Mouse (Mus musculus) spleen, postnatal 36 days (tissue): ENCODE results near the gene Tacc3.

Experiments used
- DNase-seq, 2 experiments: peaks; one replicate each; pipeline ENCODE4 v3.0.0; 2022; ENCODE audit warnings: low spot score in 2 of 2, mixed read lengths in 1 of 2

Gene Tacc3

GRCm38 (mm10) chr5:33657787-33658663, at the start of gene Tacc3, which contains the start of gene Tmem129:
Gene Tacc3, plus strand, starts transcription at chr5:33658128.
Gene Tmem129, minus strand, starts transcription at chr5:33658416.
- peak; percentile 99 for DNase-seq

GRCm38 (mm10) chr5:33609226-33609625, 48.7 kb upstream of the Tacc3 start:
- DNase-seq = no peak

GRCm38 (mm10) chr5:33611795-33612194, 46.1 kb upstream of the Tacc3 start:
- DNase-seq = no peak

GRCm38 (mm10) chr5:33614391-33614790, 43.5 kb upstream of the Tacc3 start:
- no peak for DNase-seq

- no peak for DNase-seq
Observed at GRCm38 (mm10) chr5:33622671-33623070, 35.3 kb upstream of the Tacc3 start.

GRCm38 (mm10) chr5:33623766-33624165, 34.2 kb upstream of the Tacc3 start:
- no peak for DNase-seq

- no peak for DNase-seq
Observed at GRCm38 (mm10) chr5:33627968-33628367, 30.0 kb upstream of the Tacc3 start.

GRCm38 (mm10) chr5:33628820-33629300, 29.1 kb upstream of the Tacc3 start:
- peak in 1 of 2 experiments; percentile 57 for DNase-seq

- DNase-seq = peak; percentile 100
Observed at GRCm38 (mm10) chr5:33629301-33629987, 28.5 kb upstream of the Tacc3 start, which contains the start of the genes Fam53a and Gm9903. Gene Fam53a, minus strand, starts transcription at chr5:33629635. Gene Gm9903, plus strand, starts transcription at chr5:33629925.

- peak; percentile 45 to 53 for DNase-seq
Observed at GRCm38 (mm10) chr5:33630061-33630460, 27.9 kb upstream of the Tacc3 start.

GRCm38 (mm10) chr5:33630615-33631014, 27.3 kb upstream of the Tacc3 start:
- no peak for DNase-seq

- DNase-seq = no peak
Observed at GRCm38 (mm10) chr5:33632526-33632925, 25.4 kb upstream of the Tacc3 start.

- DNase-seq = no peak
Observed at GRCm38 (mm10) chr5:33635361-33635760, 22.6 kb upstream of the Tacc3 start.

- no peak for DNase-seq
Observed at GRCm38 (mm10) chr5:33637606-33638350, 20.1 kb upstream of the Tacc3 start.

- DNase-seq = no peak
Observed at GRCm38 (mm10) chr5:33638826-33639225, 19.1 kb upstream of the Tacc3 start.

GRCm38 (mm10) chr5:33640652-33641051, 17.3 kb upstream of the Tacc3 start:
- peak; percentile 38 to 42 for DNase-seq

- DNase-seq = no peak
Observed at GRCm38 (mm10) chr5:33651017-33651416, 6.9 kb upstream of the Tacc3 start.

GRCm38 (mm10) chr5:33651541-33651920, 6.4 kb upstream of the Tacc3 start:
- no peak for DNase-seq

- DNase-seq = peak; percentile 97
Observed at GRCm38 (mm10) chr5:33651921-33652782, 5.8 kb upstream of the Tacc3 start, which contains the start of gene Slbp. Gene Slbp, minus strand, starts transcription at chr5:33652574.

- DNase-seq = no peak
Observed at GRCm38 (mm10) chr5:33652783-33653173, 5.2 kb upstream of the Tacc3 start.

- DNase-seq = no peak
Observed at GRCm38 (mm10) chr5:33654424-33654823, 3.5 kb upstream of the Tacc3 start.
